19 mouse cellular contexts compared by ENCODE assay signal in genomic region chrX:83487598-83487997, GRCm38 (mm10). TPM values are rescaled to one million over a fixed set of nuclear protein-coding genes. Genes with fewer than 3 reads are reported as not detected.
"Had no signal": no experiment of that assay in that cellular context is flagged by ENCODE, and none has a peak within 500 bp of the region (broad histone marks: within the 10 kb centered on the region; RNA-seq: fewer than 3 reads in every experiment).

Gene Tsga8, minus strand, starts transcription at chrX:83487924.

- DNase-seq: gastrocnemius, postnatal 36 days; heart, adult 11 months; heart, adult 2 months; heart, postnatal 14 days; heart, postnatal 36 days; kidney, adult 18-20 months; kidney, adult 8-10 months; kidney, postnatal 10 days; kidney, postnatal 4 days; liver had no signal

RNA-seq across cellular contexts. Expression of gene Tsga8, which starts in this region (rescaled TPM):
- total RNA-seq: gastrocnemius, adult 18-20 months; gastrocnemius, adult 8-10 months; gastrocnemius, postnatal 14 days; gastrocnemius, postnatal 36 days; heart, adult 2 months; heart, postnatal 14 days; heart, postnatal 36 days; layer of hippocampus, adult 2 months; layer of hippocampus, postnatal 10 days; layer of hippocampus, postnatal 25 days; left cerebral cortex, adult 2 months; left cerebral cortex, postnatal 14 days; left cerebral cortex, postnatal 36 days had no signal
